ENCODE assay signal across 23 mouse cellular contexts in genomic region chr8:64770814-64771213, GRCm38 (mm10). TPM values are rescaled to one million over a fixed set of nuclear protein-coding genes. Genes with fewer than 3 reads are reported as not detected.
DNase-seq lines count a peak whose midpoint lies in the region; ATAC-seq and TF ChIP-seq lines count a peak whose summit lies in the region.
"Had no signal": no experiment of that assay in that cellular context is flagged by ENCODE, and none has a peak within 500 bp of the region (broad histone marks: within the 10 kb centered on the region; RNA-seq: fewer than 3 reads in every experiment).

No protein-coding gene starts in this region.

- TF ChIP-seq CTCF in layer of hippocampus, adult 2 months (conservative IDR thresholded peaks at IDR 0.05): no peak
- TF ChIP-seq CTCF in forebrain, postnatal 0 days (IDR thresholded peaks at IDR 0.05; ENCODE audit: low read depth): no peak

- no peaks in the 10 kb centered on the region for H3K9me3 ChIP-seq in forebrain, postnatal 0 days (ENCODE audit: low read length)
- H3K9me3 ChIP-seq: forebrain, embryonic 10.5 days; forebrain, embryonic 13.5 days; hindbrain, embryonic 12.5 days; hindbrain, embryonic 15.5 days; intestine, embryonic 15.5 days had no signal

- no peaks in the 10 kb centered on the region for H3K36me3 ChIP-seq in forebrain, postnatal 0 days (ENCODE audit: insufficient read depth)
- H3K36me3 ChIP-seq: intestine, embryonic 15.5 days had no signal

- no peak overlapping the region for H3K9ac ChIP-seq in forebrain, postnatal 0 days
- H3K9ac ChIP-seq: forebrain, embryonic 13.5 days; hindbrain, embryonic 12.5 days; hindbrain, embryonic 15.5 days; intestine, embryonic 15.5 days had no signal

- no peaks in the 10 kb centered on the region for H3K27me3 ChIP-seq in forebrain, postnatal 0 days (ENCODE audit: insufficient read depth, low read length)
- H3K27me3 ChIP-seq: forebrain, embryonic 13.5 days; hindbrain, embryonic 12.5 days; hindbrain, embryonic 15.5 days; intestine, embryonic 15.5 days had no signal

- no peaks in the 10 kb centered on the region for H3K4me1 ChIP-seq in forebrain, postnatal 0 days (ENCODE audit: insufficient read depth)
- H3K4me1 ChIP-seq: forebrain, embryonic 10.5 days; hindbrain, embryonic 12.5 days; hindbrain, embryonic 15.5 days; intestine, embryonic 15.5 days had no signal

- 92% methylated on average over 7 of the region's 7 CpGs for WGBS in forebrain, postnatal 0 days

- H3K27ac ChIP-seq in layer of hippocampus, adult 2 months: peak overlapping the region; percentile 43; the same call in 1 of the 2 replicates
- no peak overlapping the region for H3K27ac ChIP-seq in forebrain, postnatal 0 days (ENCODE audit: low read depth, low read length)
- H3K27ac ChIP-seq: forebrain, embryonic 10.5 days; forebrain, embryonic 13.5 days; gastrocnemius, adult 2 months; hindbrain, embryonic 12.5 days; hindbrain, embryonic 15.5 days; intestine, embryonic 15.5 days had no signal

- no peak overlapping the region for H3K4me2 ChIP-seq in forebrain, postnatal 0 days (ENCODE audit: low read depth)
- H3K4me2 ChIP-seq: forebrain, embryonic 13.5 days; heart, embryonic 11.5 days; hindbrain, embryonic 12.5 days; hindbrain, embryonic 15.5 days; intestine, embryonic 15.5 days had no signal

- ATAC-seq in activated CD4-positive, CD25-positive, alpha-beta regulatory T cell, adult 4 months: peak; percentile 58
- no peak for ATAC-seq in forebrain, postnatal 0 days
- ATAC-seq: forebrain, embryonic 13.5 days; intestine, embryonic 15.5 days had no signal

- no peak for DNase-seq in layer of hippocampus, adult 2 months (ENCODE audit: low spot score in 2 of 2)
- DNase-seq in layer of hippocampus, postnatal 14 days (ENCODE audit: low spot score in 2 of 2): no peak
- DNase-seq in CD4-positive, CD25-positive, alpha-beta regulatory T cell, adult 2 months (ENCODE audit: low read depth, low spot score): peak; percentile 22
- DNase-seq in forebrain, postnatal 0 days: no peak
- DNase-seq in thymus, postnatal 14 days: no peak
- DNase-seq in lung, postnatal 36 days: no peak
- DNase-seq: adrenal gland, adult 2 months; adrenal gland, postnatal 36 days; cerebellum, adult 18-20 months; cerebellum, adult 9-10 months; cerebellum, postnatal 14 days; gastrocnemius, adult 2 months; gastrocnemius, postnatal 14 days; heart, adult 18-20 months; kidney, adult 11 months; kidney, adult 8-10 months had no signal

- no peak overlapping the region for H3K4me3 ChIP-seq in layer of hippocampus, adult 2 months
- H3K4me3 ChIP-seq in forebrain, postnatal 0 days (ENCODE audit: low read depth, low read length): no peak overlapping the region
- H3K4me3 ChIP-seq: forebrain, embryonic 10.5 days; forebrain, embryonic 13.5 days; gastrocnemius, adult 2 months; hindbrain, embryonic 12.5 days; hindbrain, embryonic 15.5 days; intestine, embryonic 15.5 days had no signal

RNA-seq across cellular contexts. Expression of gene Msmo1, which starts 37.2 kb away (rescaled TPM):
- total RNA-seq in layer of hippocampus, adult 2 months (2021): 10 to 100 TPM; 85.9 to 86.4 TPM
- total RNA-seq in layer of hippocampus, postnatal 14 days (2021): 100 to 1,000 TPM; 101 to 138 TPM
- 10 to 100 TPM; 62.3 to 76.9 TPM for polyA plus RNA-seq in activated CD4-positive, CD25-positive, alpha-beta regulatory T cell, adult 4 months (2017; shearing (Covaris generic))
- 107 and 152 TPM in 2 replicates for total RNA-seq in forebrain, postnatal 0 days (2014; rRNA removed)
- 102 and 133 TPM in 2 replicates for polyA plus RNA-seq in forebrain, postnatal 0 days (2015; fragmentation: Nextera tagmentation; extraction: Ambion mirVana)
